Mouse (Mus musculus) liver, embryonic 11.5 days (tissue): ENCODE measurements around the gene Abca5. TPM values are rescaled to one million over a fixed set of nuclear protein-coding genes. Genes with fewer than 3 reads are reported as not detected.

Experiments
- ATAC-seq: fragments of 200-750 bp; cut with Nextera tagmentation; replicated peaks from 2 replicates; pipeline ENCODE4 v1.8.0; 2017; ENCODE audit warnings: moderate number of reproducible peaks, mild to moderate bottlenecking, moderate TSS enrichment, moderate library complexity; ENCODE audit not compliant: low FRiP score
- DNase-seq: peaks from one replicate; pipeline ENCODE4 v3.0.0-alpha.2; 2017; ENCODE audit warnings: low spot score
- H3K27ac ChIP-seq: fragments of 300-500 bp; sonication (generic); 2 replicates; pipeline ENCODE4 v1.5.1; 2014; ENCODE audit warnings: mild to moderate bottlenecking, low read depth, low read length, control low read depth
- H3K27me3 ChIP-seq: fragments of 300-500 bp; sonication (generic); replicated peaks from 2 replicates; pipeline ENCODE4 v1.6.1; 2014; ENCODE audit warnings: low read length, mixed read lengths; ENCODE audit not compliant: control insufficient read depth, insufficient read depth
- H3K36me3 ChIP-seq: fragments of 300-500 bp; sonication (generic); 2 replicates; pipeline ENCODE4 v1.6.1; 2014; ENCODE audit warnings: mild to moderate bottlenecking, low read length, moderate library complexity, mixed read lengths; ENCODE audit not compliant: control insufficient read depth, insufficient read depth
- H3K4me1 ChIP-seq: fragments of 300-500 bp; sonication (generic); replicated peaks from 2 replicates; pipeline ENCODE4 v1.6.1; 2014; ENCODE audit warnings: low read length, mixed read lengths; ENCODE audit not compliant: control insufficient read depth, insufficient read depth
- H3K4me2 ChIP-seq: fragments of 300-500 bp; sonication (generic); 2 replicates; pipeline ENCODE4 v1.6.1; 2014; ENCODE audit warnings: mild to moderate bottlenecking, control low read depth, moderate library complexity
- H3K4me3 ChIP-seq: fragments of 300-500 bp; sonication (generic); 2 replicates; pipeline ENCODE4 v1.5.1; 2014; ENCODE audit warnings: low read depth, low read length, control low read depth
- H3K9ac ChIP-seq: fragments of 300-500 bp; sonication (generic); 2 replicates; pipeline ENCODE4 v1.6.1; 2014; ENCODE audit warnings: low read depth, low read length, control low read depth
- H3K9me3 ChIP-seq: fragments of 300-500 bp; sonication (generic); 2 replicates; pipeline ENCODE4 v1.6.1; 2016; ENCODE audit warnings: low read length, inconsistent platforms, mixed read lengths; ENCODE audit not compliant: control insufficient read depth
- WGBS: fragments of 180-500 bp; shearing (Covaris S2); extraction: QIAGEN DNeasy Blood & Tissue Kit; methylation state at CpG from one replicate; pipeline ENCODE4 v1.1.7; 2014; 5-methylcytosine and 5-hydroxymethylcytosine counted together
- polyA plus RNA-seq: library from polyadenylated mRNA; unstranded; fragments of >200 nt; fragmentation: Nextera tagmentation; extraction: Ambion mirVana; gene quantifications from 2 replicates; pipeline ENCODE4 v1.2.1, GENCODE M21; 2014

The Abca5 gene
- polyA plus RNA-seq, 1 experiment from 2014 or later, result 1.5 TPM

GRCm38 (mm10) chr11:110330093-110330492 is 7.4 kb downstream of the Abca5 start:
- 82% methylated on average over 6 of the region's 6 CpGs for WGBS
- Histone ChIP-seq H3K4me2 (no peak overlapping the region), H3K36me3 (no peaks in the 10 kb centered on the region), H3K4me1 (no peaks in the 10 kb centered on the region), H3K27me3 (0 out of 2 replicates have a peak, but pooled peaks cover 3% of the 10 kb centered on the region), H3K4me3 (no peak overlapping the region), H3K9me3 (no peaks in the 10 kb centered on the region), H3K9ac (no peak overlapping the region), H3K27ac (no peak overlapping the region)
- ATAC-seq (no peak), DNase-seq (no peak)

- WGBS, result 89% methylated on average over 8 of the region's 8 CpGs
- no peak overlapping the region for H3K4me2 ChIP-seq
- ATAC-seq (no peak), DNase-seq (no peak)
- no peaks in the 10 kb centered on the region for H3K36me3 ChIP-seq
- H3K9me3 ChIP-seq, result no peaks in the 10 kb centered on the region
- H3K27me3 ChIP-seq, result no peaks in the 10 kb centered on the region
- no peak overlapping the region for H3K9ac ChIP-seq
- H3K27ac ChIP-seq, result no peak overlapping the region
- no peak overlapping the region for H3K4me3 ChIP-seq
- H3K4me1 ChIP-seq, result no peaks in the 10 kb centered on the region
Observed at GRCm38 (mm10) chr11:110322266-110322665, 15.2 kb downstream of the Abca5 start.

GRCm38 (mm10) chr11:110306475-110307168 is 30.9 kb downstream of the Abca5 start:
- WGBS, result 84% methylated on average over 12 of the region's 12 CpGs
- no peak overlapping the region for H3K4me3 ChIP-seq
- ATAC-seq (no peak), DNase-seq (no peak)
- H3K27ac ChIP-seq, result no peak overlapping the region
- H3K4me1 ChIP-seq, result no peaks in the 10 kb centered on the region
- H3K9ac ChIP-seq, result no peak overlapping the region
- no peaks in the 10 kb centered on the region for H3K9me3 ChIP-seq
- no peak overlapping the region for H3K4me2 ChIP-seq
- H3K27me3 ChIP-seq, result no peaks in the 10 kb centered on the region
- no peaks in the 10 kb centered on the region for H3K36me3 ChIP-seq

GRCm38 (mm10) chr11:110303411-110303810 is 34.1 kb downstream of the Abca5 start:
- no peaks in the 10 kb centered on the region for H3K9me3 ChIP-seq
- no peak overlapping the region for H3K27ac ChIP-seq
- H3K27me3 ChIP-seq, result no peaks in the 10 kb centered on the region
- DNase-seq, result no peak
- H3K9ac ChIP-seq, result no peak overlapping the region
- no peak for ATAC-seq
- H3K36me3 ChIP-seq, result no peaks in the 10 kb centered on the region
- H3K4me1 ChIP-seq, result no peaks in the 10 kb centered on the region
- no peak overlapping the region for H3K4me3 ChIP-seq
- H3K4me2 ChIP-seq, result no peak overlapping the region
- WGBS, result 74% methylated on average over 3 of the region's 3 CpGs

DNA sequence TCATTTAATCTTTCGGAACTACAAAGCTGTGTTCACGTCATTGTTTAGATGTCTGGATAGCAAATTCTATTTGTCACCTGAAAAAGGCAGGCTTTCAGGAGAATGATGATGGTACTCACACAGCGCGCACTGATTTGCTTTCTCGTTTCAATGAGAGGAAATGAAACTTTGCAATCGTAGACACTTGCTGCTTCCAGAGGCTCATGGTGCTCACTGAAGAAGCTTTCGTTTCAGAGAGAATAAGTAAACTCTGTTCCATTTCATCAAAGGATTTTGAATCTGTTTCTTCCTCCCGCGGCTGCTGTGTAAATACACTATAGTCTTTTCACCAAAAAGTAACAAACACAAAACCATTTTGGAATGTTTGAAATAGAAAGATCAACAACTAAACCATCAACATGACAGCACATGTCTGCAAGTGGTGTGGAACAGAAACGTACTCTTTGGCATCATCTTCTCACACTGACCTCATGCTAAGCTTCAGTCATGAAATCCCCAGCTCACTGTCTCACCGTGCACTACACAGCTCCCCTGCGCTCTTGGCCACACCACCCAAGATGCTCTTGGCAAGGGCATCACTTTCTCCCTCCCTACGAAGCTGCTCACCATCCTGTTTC is 39.5 kb downstream of the Abca5 start:
- no peak for ATAC-seq

DNA sequence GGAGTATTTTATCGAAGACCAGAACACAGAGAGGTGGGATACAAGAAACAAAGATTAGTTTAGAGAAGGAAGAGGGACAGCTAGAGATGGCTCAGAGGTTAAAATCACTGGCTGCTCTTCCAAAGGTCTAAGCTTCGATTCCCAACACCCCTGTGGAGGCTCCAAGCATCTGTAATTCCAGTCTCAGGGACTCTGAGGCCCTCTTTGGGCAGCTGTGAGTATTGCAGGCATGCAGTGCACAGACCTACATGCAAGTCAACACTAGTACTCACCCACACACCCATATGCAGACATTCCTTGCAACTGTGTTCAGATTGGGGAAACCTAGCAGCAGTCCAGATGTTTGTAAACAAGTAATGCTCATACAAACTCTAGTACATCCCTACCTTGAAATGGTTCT is 46.9 kb downstream of the Abca5 start:
- Histone ChIP-seq H3K4me2 (no peak overlapping the region), H3K4me1 (no peaks in the 10 kb centered on the region; the same call in 1 of the 2 replicates), H3K9me3 (no peaks in the 10 kb centered on the region), H3K27ac (no peak overlapping the region), H3K36me3 (no peaks in the 10 kb centered on the region), H3K9ac (no peak overlapping the region), H3K4me3 (no peak overlapping the region), H3K27me3 (no peaks in the 10 kb centered on the region)
- DNase-seq, result no peak
- ATAC-seq, result no peak
- WGBS, result 72% methylated on average over 2 of the region's 2 CpGs

More for the DNA sequence above, 39.5 kb downstream of the Abca5 start:
- WGBS, result 81% methylated on average over 13 of the region's 13 CpGs
- Histone ChIP-seq H3K9me3 (no peaks in the 10 kb centered on the region), H3K27me3 (no peaks in the 10 kb centered on the region), H3K4me2 (no peak overlapping the region), H3K4me1 (no peaks in the 10 kb centered on the region), H3K36me3 (no peaks in the 10 kb centered on the region), H3K27ac (no peak overlapping the region), H3K9ac (no peak overlapping the region), H3K4me3 (no peak overlapping the region)
- no peak for DNase-seq

- no peaks in the 10 kb centered on the region for H3K36me3 ChIP-seq
- no peaks in the 10 kb centered on the region; the same call in 1 of the 2 replicates for H3K4me1 ChIP-seq
- H3K27me3 ChIP-seq, result no peaks in the 10 kb centered on the region
- WGBS, result 77% methylated on average over 3 of the region's 3 CpGs
- no peak overlapping the region for H3K9ac ChIP-seq
- DNase-seq (no peak), ATAC-seq (no peak)
- H3K9me3 ChIP-seq, result no peaks in the 10 kb centered on the region
- no peak overlapping the region for H3K27ac ChIP-seq
- H3K4me3 ChIP-seq, result no peak overlapping the region
- H3K4me2 ChIP-seq, result no peak overlapping the region
Observed at GRCm38 (mm10) chr11:110288423-110288822, 49.1 kb downstream of the Abca5 start.

- H3K4me1 ChIP-seq, result no peaks in the 10 kb centered on the region; the same call in 1 of the 2 replicates
- no peak overlapping the region for H3K9ac ChIP-seq
- H3K4me2 ChIP-seq, result no peak overlapping the region
- no peaks in the 10 kb centered on the region for H3K27me3 ChIP-seq
- H3K27ac ChIP-seq, result no peak overlapping the region
- no peak overlapping the region for H3K4me3 ChIP-seq
- H3K36me3 ChIP-seq, result no peaks in the 10 kb centered on the region
- DNase-seq (no peak), ATAC-seq (no peak)
- WGBS, result 50% methylated on average over 9 of the region's 9 CpGs
- no peaks in the 10 kb centered on the region for H3K9me3 ChIP-seq
Observed at GRCm38 (mm10) chr11:110287694-110288093, 49.8 kb downstream of the Abca5 start.

- Histone ChIP-seq H3K27me3 (no peaks in the 10 kb centered on the region), H3K4me1 (no peaks in the 10 kb centered on the region; the same call in 1 of the 2 replicates), H3K9me3 (no peaks in the 10 kb centered on the region), H3K36me3 (no peaks in the 10 kb centered on the region), H3K4me2 (no peak overlapping the region), H3K27ac (no peak overlapping the region), H3K4me3 (no peak overlapping the region), H3K9ac (no peak overlapping the region)
- 80% methylated on average over 3 of the region's 3 CpGs for WGBS
- DNase-seq (no peak), ATAC-seq (no peak)
Observed at GRCm38 (mm10) chr11:110286331-110286730, 51.2 kb downstream of the Abca5 start.
